In the genomic region with DNA sequence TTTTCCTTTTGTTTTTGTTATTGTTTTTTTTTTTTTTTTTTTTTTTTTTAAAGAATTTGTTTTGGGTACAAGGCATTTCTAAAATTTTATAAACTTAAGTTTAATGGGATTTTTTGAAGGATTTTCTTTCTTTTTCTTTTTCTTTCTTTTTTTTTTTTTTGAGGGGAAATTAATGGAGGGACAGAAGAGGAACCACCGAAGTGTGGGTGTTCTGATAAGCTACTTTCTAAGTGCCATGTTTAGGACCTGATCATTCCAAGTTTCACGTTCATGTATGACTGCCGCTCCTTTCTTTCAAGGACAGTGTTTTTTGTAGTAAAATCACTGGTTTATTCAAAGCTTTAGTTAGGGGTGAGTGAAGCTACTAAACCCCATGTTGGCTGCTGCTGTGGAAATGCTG, we compare ENCODE assay signal across 28 mouse cellular contexts.
"Had no signal": no experiment of that assay in that cellular context is flagged by ENCODE, and none has a peak within 500 bp of the region (broad histone marks: within the 10 kb centered on the region; RNA-seq: fewer than 3 reads in every experiment).

No protein-coding gene starts in this region.

- DNase-seq: cerebellum, adult 8-10 months; cerebellum, adult 9-10 months; cerebellum, adult 9-11 months; cerebellum, postnatal 10 days; cerebellum, postnatal 14 days; cerebellum, postnatal 25 days; cerebellum, postnatal 36 days; embryo, embryonic 11 days; forebrain, postnatal 0 days; gastrocnemius, adult 2 months; gastrocnemius, postnatal 10 days; gastrocnemius, postnatal 14 days; gastrocnemius, postnatal 25 days; gastrocnemius, postnatal 36 days; heart, adult 11 months; heart, adult 18-20 months; heart, adult 2 months had no signal

- H3K4me3 ChIP-seq: embryonic facial prominence, embryonic 10.5 days; embryonic facial prominence, embryonic 12.5 days; embryonic facial prominence, embryonic 13.5 days; embryonic facial prominence, embryonic 15.5 days; erythroblast, embryonic 14.5 days; forebrain, embryonic 10.5 days; forebrain, embryonic 12.5 days; forebrain, embryonic 13.5 days; forebrain, embryonic 15.5 days; gastrocnemius, adult 2 months; heart, adult 2 months had no signal

- ATAC-seq: forebrain, embryonic 13.5 days; forebrain, embryonic 14.5 days; forebrain, embryonic 15.5 days; forebrain, embryonic 16.5 days; forebrain, postnatal 0 days had no signal

- H3K4me2 ChIP-seq: embryonic facial prominence, embryonic 12.5 days; embryonic facial prominence, embryonic 13.5 days; embryonic facial prominence, embryonic 15.5 days; forebrain, embryonic 12.5 days; forebrain, embryonic 13.5 days; forebrain, embryonic 15.5 days had no signal

- H3K9me3 ChIP-seq: embryonic facial prominence, embryonic 12.5 days; embryonic facial prominence, embryonic 15.5 days; forebrain, embryonic 10.5 days; forebrain, embryonic 12.5 days; forebrain, embryonic 15.5 days had no signal

- H3K27ac ChIP-seq: embryonic facial prominence, embryonic 10.5 days; embryonic facial prominence, embryonic 12.5 days; embryonic facial prominence, embryonic 13.5 days; embryonic facial prominence, embryonic 15.5 days; forebrain, embryonic 10.5 days; forebrain, embryonic 12.5 days; forebrain, embryonic 13.5 days; forebrain, embryonic 15.5 days; gastrocnemius, adult 2 months; heart, adult 2 months had no signal

- H3K27me3 ChIP-seq: embryonic facial prominence, embryonic 12.5 days; embryonic facial prominence, embryonic 13.5 days; embryonic facial prominence, embryonic 15.5 days; forebrain, embryonic 12.5 days; forebrain, embryonic 13.5 days; forebrain, embryonic 15.5 days had no signal

- H3K4me1 ChIP-seq: embryonic facial prominence, embryonic 10.5 days; embryonic facial prominence, embryonic 12.5 days; embryonic facial prominence, embryonic 13.5 days; embryonic facial prominence, embryonic 15.5 days; forebrain, embryonic 10.5 days; forebrain, embryonic 12.5 days; forebrain, embryonic 13.5 days; forebrain, embryonic 15.5 days had no signal

- H3K9ac ChIP-seq: embryonic facial prominence, embryonic 12.5 days; embryonic facial prominence, embryonic 13.5 days; embryonic facial prominence, embryonic 15.5 days; forebrain, embryonic 12.5 days; forebrain, embryonic 13.5 days; forebrain, embryonic 15.5 days; forebrain, postnatal 0 days had no signal
